Mouse (Mus musculus) small intestine, adult 2 months (tissue): Measurements from ENCODE around the gene Anks1.
"Not testable (repeated sequence)": the region's sequence is repeated elsewhere in the genome, so short reads cannot be mapped to it uniquely, and the experiment has no call there.

Source experiments
- CTCF ChIP-seq: fragments of 200-500 bp; IDR thresholded peaks from 2 replicates; pipeline ENCODE4 v1.5.1; 2012; ENCODE audit warnings: low read depth, mild to moderate bottlenecking, control low read depth, inconsistent platforms, low read length, moderate library complexity, mixed read lengths; ENCODE audit not compliant: insufficient replicate concordance, insufficient read length; ENCODE audit errors: extremely low read depth
- POLR2A ChIP-seq: fragments of 200-500 bp; IDR thresholded peaks from 2 replicates; pipeline ENCODE4 v1.6.1; 2012; ENCODE audit warnings: low read depth, mild to moderate bottlenecking, control low read depth, inconsistent platforms, low read length, moderate library complexity

DNA sequence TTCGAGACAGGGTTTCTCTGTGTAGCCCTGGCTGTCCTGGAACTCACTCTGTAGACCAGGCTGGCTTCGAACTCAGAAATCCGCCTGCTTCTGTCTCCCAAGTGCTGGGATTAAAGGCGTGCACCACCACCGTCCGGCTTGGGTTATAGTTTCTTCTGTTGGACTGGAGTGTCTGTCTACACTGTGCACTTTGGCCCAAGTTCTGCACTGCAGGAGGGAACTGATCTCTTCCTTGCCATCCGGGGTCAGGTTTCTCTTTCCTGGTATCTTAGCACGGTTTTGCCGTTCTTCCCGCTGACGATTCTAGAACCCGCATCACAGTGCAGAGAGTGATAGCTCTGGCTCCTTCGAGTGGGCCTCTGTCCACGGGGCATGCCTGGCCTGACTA, 73.0 kb downstream of the Anks1 start:
- TF ChIP-seq CTCF, POLR2A: not testable (repeated sequence)
